Mouse (Mus musculus) hindbrain, embryonic 11.5 days (tissue): ENCODE results near the gene Hcrt. TPM values are rescaled to one million over a fixed set of nuclear protein-coding genes. Genes with fewer than 3 reads are reported as not detected.

ENCODE experiments used
- ATAC-seq: fragments of 200-750 bp; cut with Nextera tagmentation; 2 replicates; pipeline ENCODE4 v1.8.0; 2017; ENCODE audit warnings: mild to moderate bottlenecking, moderate TSS enrichment, moderate library complexity; ENCODE audit not compliant: low FRiP score
- DNase-seq: peaks from one replicate; pipeline ENCODE4 v3.0.0-alpha.2; 2015; ENCODE audit warnings: low spot score
- H3K27ac ChIP-seq: fragments of 300-500 bp; sonication (generic); 2 replicates; pipeline ENCODE4 v1.5.1; 2014; ENCODE audit warnings: mild to moderate bottlenecking, low read depth, low read length
- H3K27me3 ChIP-seq: fragments of 300-500 bp; sonication (generic); 2 replicates; pipeline ENCODE4 v1.6.1; 2014; ENCODE audit warnings: mild to moderate bottlenecking, low read length, moderate library complexity, mixed read lengths; ENCODE audit not compliant: control insufficient read depth, insufficient read depth
- H3K36me3 ChIP-seq: fragments of 300-500 bp; sonication (generic); 2 replicates; pipeline ENCODE4 v1.6.1; 2014; ENCODE audit warnings: mild to moderate bottlenecking, low read length, moderate library complexity, mixed read lengths; ENCODE audit not compliant: control insufficient read depth, insufficient read depth
- H3K4me1 ChIP-seq: fragments of 300-500 bp; sonication (generic); replicated peaks from 2 replicates; pipeline ENCODE4 v1.6.1; 2014; ENCODE audit warnings: low read length, mixed read lengths; ENCODE audit not compliant: control insufficient read depth, insufficient read depth
- H3K4me2 ChIP-seq: fragments of 300-500 bp; sonication (generic); replicated peaks from 2 replicates; pipeline ENCODE4 v1.6.1; 2014; ENCODE audit warnings: mild to moderate bottlenecking, low read depth, low read length
- H3K4me3 ChIP-seq: fragments of 300-500 bp; sonication (generic); 2 replicates; pipeline ENCODE4 v1.5.1; 2014; ENCODE audit warnings: low read depth, low read length
- H3K9ac ChIP-seq: fragments of 300-500 bp; sonication (generic); 2 replicates; pipeline ENCODE4 v1.6.1; 2014; ENCODE audit warnings: low read depth, low read length
- H3K9me3 ChIP-seq: fragments of 300-500 bp; sonication (generic); 2 replicates; pipeline ENCODE4 v1.6.1; 2016; ENCODE audit warnings: low read length; ENCODE audit not compliant: control insufficient read depth
- WGBS: fragments of 180-500 bp; shearing (Covaris S2); extraction: QIAGEN DNeasy Blood & Tissue Kit; methylation state at CpG from one replicate; pipeline ENCODE4 v1.1.7; 2014; 5-methylcytosine and 5-hydroxymethylcytosine counted together
- polyA plus RNA-seq: library from polyadenylated mRNA; unstranded; fragments of >200 nt; fragmentation: Nextera tagmentation; extraction: Ambion mirVana; gene quantifications from 2 replicates; pipeline ENCODE4 v1.2.1, GENCODE M21; 2014

The Hcrt gene
- polyA plus RNA-seq, 1 experiment from 2014 or later: not detected

- no peak overlapping the region for H3K27ac ChIP-seq
- no peak for DNase-seq
- H3K4me1 ChIP-seq: peaks cover 3% of the 10 kb centered on the region; the same call in 1 of the 2 replicates
- H3K9ac ChIP-seq: no peak overlapping the region
- 0 out of 2 replicates have a peak overlapping the region, but pooled peaks have one; percentile 5 for H3K4me2 ChIP-seq
- 84% methylated on average over 14 of the region's 14 CpGs for WGBS
- H3K4me3 ChIP-seq: no peak overlapping the region
- 0 out of 2 replicates have a peak, but pooled peaks cover 2% of the 10 kb centered on the region for H3K36me3 ChIP-seq
- no peak for ATAC-seq
- no peaks in the 10 kb centered on the region for H3K9me3 ChIP-seq
- H3K27me3 ChIP-seq: no peaks in the 10 kb centered on the region
Measured at GRCm38 (mm10) chr11:100735954-100736745, 26.6 kb downstream of the Hcrt start.

- WGBS: 94% methylated on average over 9 of the region's 9 CpGs
- Histone ChIP-seq H3K27me3 (no peaks in the 10 kb centered on the region), H3K4me2 (no peak overlapping the region), H3K27ac (no peak overlapping the region), H3K36me3 (0 out of 2 replicates have a peak, but pooled peaks cover 2% of the 10 kb centered on the region), H3K4me3 (no peak overlapping the region), H3K9ac (no peak overlapping the region), H3K9me3 (no peaks in the 10 kb centered on the region), H3K4me1 (peaks cover 3% of the 10 kb centered on the region; the same call in 1 of the 2 replicates)
- DNase-seq: no peak
- no peak for ATAC-seq
Measured at GRCm38 (mm10) chr11:100735134-100735865, 27.4 kb downstream of the Hcrt start.

- Histone ChIP-seq H3K4me3 (no peak overlapping the region), H3K4me1 (no peaks in the 10 kb centered on the region), H3K9ac (no peak overlapping the region), H3K9me3 (no peaks in the 10 kb centered on the region), H3K36me3 (0 out of 2 replicates have a peak, but pooled peaks cover 2% of the 10 kb centered on the region), H3K27ac (no peak overlapping the region), H3K4me2 (no peak overlapping the region), H3K27me3 (no peaks in the 10 kb centered on the region)
- 90% methylated on average over 6 of the region's 6 CpGs for WGBS
- ATAC-seq: no peak
- DNase-seq: no peak
Measured at GRCm38 (mm10) chr11:100730477-100731205, 32.1 kb downstream of the Hcrt start.

- ATAC-seq: no peak
- H3K4me3 ChIP-seq: no peak overlapping the region
- 0 out of 2 replicates have a peak, but pooled peaks cover 2% of the 10 kb centered on the region for H3K36me3 ChIP-seq
- no peak overlapping the region for H3K9ac ChIP-seq
- 89% methylated on average over 4 of the region's 4 CpGs for WGBS
- no peak overlapping the region for H3K27ac ChIP-seq
- no peaks in the 10 kb centered on the region for H3K9me3 ChIP-seq
- H3K4me2 ChIP-seq: no peak overlapping the region
- H3K4me1 ChIP-seq: no peaks in the 10 kb centered on the region
- DNase-seq: no peak
- H3K27me3 ChIP-seq: no peaks in the 10 kb centered on the region
Measured at GRCm38 (mm10) chr11:100729976-100730375, 32.8 kb downstream of the Hcrt start.

- ATAC-seq: no peak
- no peaks in the 10 kb centered on the region for H3K27me3 ChIP-seq
- H3K4me2 ChIP-seq: no peak overlapping the region
- H3K4me1 ChIP-seq: no peaks in the 10 kb centered on the region
- no peak overlapping the region for H3K9ac ChIP-seq
- DNase-seq: no peak
- H3K9me3 ChIP-seq: no peaks in the 10 kb centered on the region
- H3K27ac ChIP-seq: no peak overlapping the region
- no peak overlapping the region for H3K4me3 ChIP-seq
- 0 out of 2 replicates have a peak, but pooled peaks cover 2% of the 10 kb centered on the region for H3K36me3 ChIP-seq
- WGBS: 86% methylated on average over 6 of the region's 6 CpGs
Measured at GRCm38 (mm10) chr11:100728601-100729000, 34.1 kb downstream of the Hcrt start.

- no peak overlapping the region for H3K4me2 ChIP-seq
- H3K27ac ChIP-seq: no peak overlapping the region
- WGBS: 94% methylated on average over 3 of the region's 3 CpGs
- DNase-seq (no peak), ATAC-seq (no peak)
- H3K9me3 ChIP-seq: no peaks in the 10 kb centered on the region
- no peak overlapping the region for H3K4me3 ChIP-seq
- no peaks in the 10 kb centered on the region for H3K27me3 ChIP-seq
- H3K36me3 ChIP-seq: no peaks in the 10 kb centered on the region
- H3K4me1 ChIP-seq: no peaks in the 10 kb centered on the region
- no peak overlapping the region for H3K9ac ChIP-seq
Measured at GRCm38 (mm10) chr11:100727201-100727600, 35.5 kb downstream of the Hcrt start.

GRCm38 (mm10) chr11:100724919-100725512 is 37.7 kb downstream of the Hcrt start:
- no peaks in the 10 kb centered on the region for H3K27me3 ChIP-seq
- no peak overlapping the region for H3K4me3 ChIP-seq
- no peaks in the 10 kb centered on the region for H3K36me3 ChIP-seq
- DNase-seq: no peak
- H3K9ac ChIP-seq: no peak overlapping the region
- no peak for ATAC-seq
- no peaks in the 10 kb centered on the region for H3K9me3 ChIP-seq
- 51% methylated on average over 5 of the region's 5 CpGs for WGBS
- H3K4me2 ChIP-seq: no peak overlapping the region
- no peaks in the 10 kb centered on the region for H3K4me1 ChIP-seq
- no peak overlapping the region for H3K27ac ChIP-seq

- 56% methylated on average over 2 of the region's 2 CpGs for WGBS
- Histone ChIP-seq H3K27ac (no peak overlapping the region), H3K9ac (no peak overlapping the region), H3K4me2 (no peak overlapping the region), H3K36me3 (no peaks in the 10 kb centered on the region), H3K9me3 (no peaks in the 10 kb centered on the region), H3K4me1 (no peaks in the 10 kb centered on the region), H3K27me3 (no peaks in the 10 kb centered on the region), H3K4me3 (no peak overlapping the region)
- ATAC-seq (no peak), DNase-seq (no peak)
Measured at GRCm38 (mm10) chr11:100722493-100723028, 40.2 kb downstream of the Hcrt start.
